Mouse (Mus musculus) E14TG2a.4 (cell line): Measurements from ENCODE around the gene Cinp.
A peak's percentile ranks its signal among the peaks of the same experiment; 100 is the strongest.

Source experiments
- H3K27me3 ChIP-seq: 2 replicates; pipeline ENCODE4 v1.6.1; 2014; ENCODE audit warnings: low read length, control low read depth; ENCODE audit not compliant: insufficient read depth
- H3K36me3 ChIP-seq: 2 replicates; pipeline ENCODE4 v1.6.1; 2014; ENCODE audit warnings: low read length, control low read depth; ENCODE audit not compliant: insufficient read depth
- H3K4me1 ChIP-seq: replicated peaks from 2 replicates; pipeline ENCODE4 v1.6.1; 2014; ENCODE audit warnings: low read depth, low read length, control low read depth
- H3K4me3 ChIP-seq: replicated peaks from 2 replicates; pipeline ENCODE4 v1.5.1; 2014; ENCODE audit warnings: mild to moderate bottlenecking, low read length
- H3K9me3 ChIP-seq: 2 replicates; pipeline ENCODE4 v1.6.1; 2014; ENCODE audit warnings: low read length, control low read depth
- CTCF ChIP-seq: conservative IDR thresholded peaks from 2 replicates; pipeline ENCODE4 v1.5.1; 2014; ENCODE audit warnings: low read length
- NANOG ChIP-seq: IDR thresholded peaks from 2 replicates; pipeline ENCODE4 v1.6.1; 2014; ENCODE audit warnings: borderline replicate concordance, low read length, mixed read lengths
- POU5F1 ChIP-seq: IDR thresholded peaks from 2 replicates; pipeline ENCODE4 v1.6.1; 2014; ENCODE audit warnings: low read length, borderline replicate concordance

Gene Cinp

DNA sequence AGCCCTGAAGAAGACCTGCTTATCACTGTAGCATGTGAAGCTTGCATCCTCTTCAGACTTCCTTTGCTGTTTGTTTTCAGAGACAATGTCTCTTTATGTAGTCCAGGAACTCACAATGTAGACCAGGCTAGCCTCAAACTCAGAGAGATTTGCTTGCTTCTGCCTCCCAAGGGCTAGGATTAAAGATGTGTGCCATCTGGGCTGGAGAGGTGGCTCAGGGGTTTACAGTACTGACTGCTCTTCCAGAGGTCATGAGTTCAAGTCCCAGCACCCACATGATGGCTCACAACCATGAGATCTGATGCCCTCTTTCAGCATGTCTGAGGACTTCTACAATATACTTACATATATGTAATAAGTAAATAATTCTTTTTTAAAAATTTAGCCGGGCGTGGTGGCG lies 53.8 kb downstream of the Cinp start:
- H3K9me3 ChIP-seq = no peaks in the 10 kb centered on the region
- H3K4me3 ChIP-seq = peak overlapping the region; percentile 59
- H3K27me3 ChIP-seq = no peaks in the 10 kb centered on the region
- peaks cover 41% of the 10 kb centered on the region for H3K36me3 ChIP-seq
- H3K4me1 ChIP-seq = peaks cover 79% of the 10 kb centered on the region
- TF ChIP-seq POU5F1 (no peak), CTCF (no peak), NANOG (no peak)

DNA sequence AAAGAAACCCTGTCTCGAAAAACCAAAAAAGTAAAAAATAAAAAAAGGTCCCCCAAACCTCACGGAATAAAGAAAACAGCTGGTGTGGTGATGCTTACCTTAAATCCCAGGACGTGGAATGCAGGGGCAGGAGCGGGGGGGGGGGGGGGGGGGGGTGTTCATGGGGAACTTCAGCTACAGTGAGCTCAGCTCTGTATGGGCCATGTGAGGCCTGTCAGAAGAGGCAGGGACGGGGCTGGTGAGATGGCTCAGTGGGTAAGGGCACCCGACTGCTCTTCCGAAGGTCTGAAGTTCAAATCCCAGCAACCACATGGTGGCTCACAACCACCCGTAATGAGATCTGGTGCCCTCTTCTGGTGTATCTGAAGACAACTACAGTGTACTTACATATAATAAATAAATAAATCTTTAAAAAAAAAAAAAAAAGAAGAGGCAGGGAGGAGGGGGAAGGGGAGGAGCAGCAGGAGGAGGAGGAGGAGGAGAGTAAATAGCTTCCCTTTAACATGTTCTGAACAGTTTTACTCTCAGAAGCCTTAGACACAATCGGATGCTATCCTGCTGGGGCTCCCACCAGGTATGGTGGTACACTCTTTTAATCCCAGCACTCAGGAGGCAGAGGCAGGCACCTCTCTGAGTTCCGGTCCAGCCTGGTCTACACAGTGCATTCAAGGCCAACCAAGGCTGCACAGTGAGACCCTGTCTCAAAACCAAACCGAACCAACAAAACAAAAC lies 58.5 kb downstream of the Cinp start:
- H3K9me3 ChIP-seq = no peaks in the 10 kb centered on the region
- H3K4me3 ChIP-seq = no peak overlapping the region
- H3K36me3 ChIP-seq = peaks cover 87% of the 10 kb centered on the region
- H3K27me3 ChIP-seq = no peaks in the 10 kb centered on the region
- H3K4me1 ChIP-seq = peaks cover 76% of the 10 kb centered on the region
- TF ChIP-seq CTCF (no peak), POU5F1 (no peak), NANOG (no peak)

DNA sequence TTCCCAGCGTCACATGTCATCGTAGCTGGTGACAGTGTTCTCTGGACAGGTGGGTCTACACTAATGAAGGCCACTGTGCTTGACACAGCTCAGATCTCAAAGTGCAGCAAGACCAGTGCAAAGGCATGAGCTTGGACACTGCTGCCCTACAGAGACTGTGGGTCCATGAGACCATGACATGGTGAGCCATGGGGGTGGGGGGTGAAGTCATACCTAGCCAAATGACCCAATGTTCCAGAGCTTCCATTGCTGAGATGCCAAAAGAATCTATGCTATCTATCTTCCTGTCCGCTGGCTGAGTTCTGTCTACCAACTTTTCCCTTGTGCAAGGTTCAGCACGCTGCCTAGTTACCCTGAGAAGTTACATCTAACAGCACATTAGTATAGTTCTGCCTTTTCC lies 60.0 kb downstream of the Cinp start:
- H3K4me1 ChIP-seq = peaks cover 61% of the 10 kb centered on the region
- H3K9me3 ChIP-seq = no peaks in the 10 kb centered on the region
- no peak overlapping the region for H3K4me3 ChIP-seq
- TF ChIP-seq CTCF (no peak), POU5F1 (no peak), NANOG (no peak)
- peaks cover 90% of the 10 kb centered on the region for H3K36me3 ChIP-seq
- no peaks in the 10 kb centered on the region for H3K27me3 ChIP-seq
